Mouse (Mus musculus): ENCODE measurements around the gene Rad23a.
"Not testable (repeated sequence)": the region's sequence is repeated elsewhere in the genome, so short reads cannot be mapped to it uniquely, and the experiment has no call there.

The Rad23a gene

DNA sequence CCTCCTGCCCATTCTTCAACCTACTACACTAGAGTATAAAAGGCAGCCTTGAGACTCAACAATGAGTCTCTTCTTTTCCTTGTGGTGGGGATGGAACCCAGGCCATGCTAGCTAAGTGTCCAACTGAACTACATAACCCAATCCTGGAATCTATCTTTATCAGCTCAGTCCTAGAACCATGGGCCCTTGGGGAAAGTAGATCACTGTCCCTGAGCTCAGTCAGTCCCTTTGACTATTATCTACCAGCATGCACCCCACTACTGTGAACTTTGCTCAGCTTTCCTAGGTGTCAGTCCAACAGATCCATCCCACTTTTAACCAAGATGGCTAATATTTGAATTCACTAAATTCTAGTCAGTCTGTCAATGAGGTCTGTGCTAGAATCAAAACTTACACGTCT is 1.0 kb upstream of the Rad23a start:
- no peak for DNase-seq (ENCODE audit: low read depth, low spot score)

GRCm38 (mm10) chr8:84839875-84840247 is 604 bp downstream of the Rad23a start:
- no peak for DNase-seq (ENCODE audit: low read depth, low spot score)

DNA sequence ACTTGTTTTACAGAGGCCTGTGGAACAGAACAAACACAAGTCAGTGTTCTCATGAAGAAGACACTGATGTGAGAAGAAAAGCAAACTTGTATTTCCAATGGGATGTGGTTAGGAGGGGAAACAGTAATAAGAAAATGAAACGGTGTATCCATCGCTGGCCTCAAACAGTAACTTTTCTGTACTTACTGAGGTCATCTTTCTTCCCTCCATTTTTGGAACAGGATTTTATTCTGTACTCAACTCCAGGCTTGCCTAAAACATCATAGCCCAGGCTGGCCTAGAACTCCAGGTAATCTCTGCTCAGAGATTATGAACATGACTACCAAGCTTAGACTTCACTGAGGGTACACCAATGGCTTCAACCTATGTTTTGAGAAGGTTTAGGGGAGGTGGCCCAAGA is 1.1 kb downstream of the Rad23a start:
- no peak for DNase-seq (ENCODE audit: low read depth, low spot score)

DNA sequence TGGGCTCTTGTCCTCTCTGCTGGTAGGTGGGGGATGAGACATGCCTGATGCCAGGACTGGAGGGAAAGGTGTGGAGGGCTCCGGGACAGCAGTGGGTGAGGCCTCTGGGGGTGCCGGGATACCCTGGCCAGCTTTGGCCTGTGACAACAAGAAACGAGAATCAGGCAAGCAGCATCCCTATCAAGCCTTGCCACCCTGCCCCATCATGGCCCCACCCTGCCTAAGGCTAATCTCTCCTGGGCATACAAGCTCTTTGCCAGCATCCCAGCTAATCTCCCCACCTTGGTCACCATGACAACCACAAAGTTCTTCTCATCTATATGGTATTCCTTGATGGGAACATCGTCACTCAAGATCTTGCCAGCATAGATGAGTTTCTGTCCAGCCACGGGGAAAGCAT is 2.0 kb downstream of the Rad23a start:
- no peak for DNase-seq (ENCODE audit: low read depth, low spot score)

GRCm38 (mm10) chr8:84837912-84838470 is 2.5 kb downstream of the Rad23a start:
- no peak for DNase-seq (ENCODE audit: low read depth, low spot score)

DNA sequence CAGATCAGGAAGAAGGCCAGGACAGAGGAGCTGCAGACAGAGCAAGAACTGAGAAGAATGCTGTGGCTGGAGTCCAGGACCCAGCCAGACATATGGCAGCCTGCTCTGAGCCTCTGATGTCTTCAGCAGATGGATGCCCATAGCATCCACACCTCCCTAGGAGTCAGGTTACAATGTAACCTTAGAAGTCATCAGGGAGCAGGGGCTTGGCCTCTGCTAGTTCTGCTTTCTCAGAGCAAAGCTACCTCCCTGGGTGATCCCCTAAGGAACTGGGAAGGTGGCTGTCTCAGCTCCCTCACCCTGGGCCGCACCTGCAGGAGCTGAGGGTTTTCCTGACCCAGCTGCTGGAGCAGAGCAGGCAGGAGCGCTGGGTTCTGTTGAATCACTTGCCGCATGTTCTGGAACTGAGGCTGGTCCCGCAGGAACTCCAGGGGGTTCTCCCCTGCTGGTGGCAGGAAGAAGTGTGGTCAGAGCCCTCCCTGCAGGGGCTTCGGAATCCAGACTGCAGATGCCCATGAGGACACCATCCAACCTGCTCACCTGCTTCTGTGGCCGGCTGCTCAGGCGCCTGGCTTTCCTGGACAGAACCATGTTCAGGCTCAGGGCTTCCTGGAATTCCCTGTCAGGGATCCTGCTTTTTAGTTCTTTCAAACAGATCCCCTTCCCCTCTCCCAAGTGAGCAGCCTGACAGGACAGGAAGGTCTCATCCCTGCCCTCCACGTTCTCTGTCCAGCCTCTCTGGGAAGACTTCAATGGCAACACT is 3.1 kb downstream of the Rad23a start:
- DNase-seq (ENCODE audit: low read depth, low spot score) = no peak

DNA sequence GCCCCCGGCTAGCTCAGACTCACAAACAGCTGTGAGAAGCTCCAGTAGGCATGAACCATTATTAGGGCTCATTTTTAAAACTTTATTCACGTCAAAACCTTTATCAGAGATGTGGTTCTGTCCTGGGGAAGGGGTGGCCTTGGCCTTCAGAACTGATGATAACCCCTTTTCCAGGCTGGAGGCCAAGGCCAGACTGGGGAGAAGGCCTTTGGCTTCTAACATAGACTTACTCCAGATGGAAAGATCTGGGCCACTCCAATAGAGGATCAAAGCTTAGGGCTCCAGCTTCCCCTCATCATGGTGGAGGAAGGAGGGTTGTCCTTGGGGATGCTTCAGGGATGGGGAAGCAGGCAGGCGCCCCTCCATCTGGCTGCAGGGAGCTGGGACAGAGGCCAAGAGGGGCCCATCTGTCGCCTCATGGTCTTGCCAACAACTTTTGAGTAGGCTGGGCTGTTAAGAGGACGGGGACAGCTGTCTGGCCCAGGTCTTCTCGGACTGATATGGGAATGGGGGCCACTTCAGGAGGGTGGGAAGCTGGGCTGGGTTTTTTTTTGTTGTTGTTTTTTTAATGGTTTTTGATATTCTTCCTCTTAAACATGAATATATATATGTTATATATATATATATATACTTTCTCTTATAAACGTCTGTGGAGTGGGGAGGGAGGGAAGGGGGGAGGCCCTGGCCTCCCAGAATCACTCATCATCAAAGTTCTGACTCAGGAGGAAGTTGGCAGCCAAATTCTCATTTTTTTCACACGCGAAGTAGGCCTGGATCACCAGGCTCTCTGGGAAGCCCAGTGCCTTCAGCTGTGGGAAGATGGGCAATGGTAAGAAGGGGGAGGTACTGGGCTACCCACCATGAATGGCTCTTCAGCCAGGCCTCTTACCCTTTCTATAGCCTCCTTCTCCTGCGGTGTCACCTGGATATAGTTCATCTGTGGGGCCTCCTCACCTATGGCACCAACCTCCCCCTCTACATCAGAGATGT is 5.3 kb downstream of the Rad23a start:
- DNase-seq (ENCODE audit: low read depth, low spot score) = no peak

- DNase-seq (ENCODE audit: low read depth, low spot score) = no peak
Observed at GRCm38 (mm10) chr8:84834002-84834865, 6.2 kb downstream of the Rad23a start.

GRCm38 (mm10) chr8:84832759-84833742 is 7.4 kb downstream of the Rad23a start:
- DNase-seq (ENCODE audit: low read depth, low spot score) = no peak

DNA sequence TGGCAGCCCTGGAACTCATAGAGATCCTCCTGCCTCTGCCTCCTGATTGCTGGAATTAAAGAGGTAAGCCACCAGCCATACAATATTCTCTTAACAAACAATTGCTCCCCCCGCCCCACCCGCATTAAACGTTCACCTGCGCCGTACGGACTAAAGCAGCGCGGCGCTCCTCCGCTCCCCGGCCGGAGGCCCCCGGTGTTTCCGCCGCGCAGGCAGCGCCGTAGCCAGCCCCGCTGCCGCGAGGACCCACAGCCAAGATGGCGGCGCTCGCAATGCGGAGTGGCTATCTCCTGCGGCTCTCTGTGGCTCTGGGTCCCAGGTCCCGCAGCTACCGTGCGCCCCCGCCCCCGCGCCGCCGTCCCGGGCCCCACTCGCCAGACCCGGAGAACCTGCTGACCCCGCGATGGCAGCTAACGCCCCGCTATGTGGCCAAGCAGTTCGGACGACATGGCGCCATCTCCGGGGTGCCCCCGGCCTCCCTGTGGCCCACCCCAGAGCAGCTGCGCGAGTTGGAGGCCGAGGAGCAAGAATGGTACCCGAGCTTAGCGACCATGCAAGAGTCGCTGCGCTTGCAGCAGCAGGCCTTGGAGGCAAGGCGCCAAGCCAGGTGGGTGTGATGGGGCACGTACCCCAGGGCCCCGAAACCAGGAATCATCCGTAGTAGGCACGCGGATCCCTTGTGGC is 8.3 kb downstream of the Rad23a start:
- DNase-seq (ENCODE audit: low read depth, low spot score) = peak; percentile 67

DNA sequence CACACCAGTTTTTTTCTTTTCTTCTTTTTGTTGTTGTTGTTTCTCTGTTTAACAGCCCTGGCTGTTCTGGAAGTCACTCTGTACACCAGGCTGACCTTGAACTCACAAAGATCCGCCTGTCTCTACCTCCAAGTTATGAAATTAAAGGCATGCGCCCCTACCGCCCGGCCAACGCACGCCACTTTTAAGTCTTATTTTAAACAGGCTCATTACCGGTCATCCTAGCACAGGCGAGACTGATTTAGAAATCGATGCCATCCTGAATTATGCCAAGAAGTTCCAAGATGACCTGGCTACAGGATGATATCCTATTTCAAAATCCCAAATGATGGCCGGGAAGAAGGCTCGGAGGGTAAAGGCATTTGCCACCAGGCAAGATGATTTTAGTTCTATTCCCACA is 9.0 kb downstream of the Rad23a start, which contains the start of gene Gadd45gip1:
Gene Gadd45gip1, plus strand, starts transcription at position 33 of the 400 bp plus-strand sequence.
- no peak for DNase-seq (ENCODE audit: low read depth, low spot score)

DNA sequence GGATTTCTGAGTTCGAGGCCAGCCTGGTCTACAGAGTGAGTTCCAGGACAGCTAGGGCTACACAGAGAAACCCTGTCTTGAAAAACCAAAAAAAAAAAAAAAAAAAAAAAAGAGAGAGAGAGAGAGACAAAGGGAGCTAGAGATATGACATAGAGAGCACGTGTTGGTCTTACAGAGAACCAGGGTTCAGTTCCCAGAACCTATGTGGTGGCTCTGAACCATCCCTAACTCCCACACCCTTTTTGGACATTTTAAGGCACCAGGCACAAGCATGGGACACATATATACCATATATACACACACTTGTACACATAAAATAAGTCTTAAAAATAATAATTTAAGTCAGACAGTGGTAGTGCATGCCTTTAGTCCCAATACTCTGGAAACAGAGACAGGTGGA is 13.9 kb downstream of the Rad23a start:
- not testable (repeated sequence) for DNase-seq (ENCODE audit: low read depth, low spot score)

- DNase-seq (ENCODE audit: low read depth, low spot score) = no peak
Observed at GRCm38 (mm10) chr8:84825636-84826035, 14.8 kb downstream of the Rad23a start.

GRCm38 (mm10) chr8:84823653-84824052 is 16.8 kb downstream of the Rad23a start:
- peak; percentile 59 for DNase-seq (ENCODE audit: low read depth, low spot score)

DNA sequence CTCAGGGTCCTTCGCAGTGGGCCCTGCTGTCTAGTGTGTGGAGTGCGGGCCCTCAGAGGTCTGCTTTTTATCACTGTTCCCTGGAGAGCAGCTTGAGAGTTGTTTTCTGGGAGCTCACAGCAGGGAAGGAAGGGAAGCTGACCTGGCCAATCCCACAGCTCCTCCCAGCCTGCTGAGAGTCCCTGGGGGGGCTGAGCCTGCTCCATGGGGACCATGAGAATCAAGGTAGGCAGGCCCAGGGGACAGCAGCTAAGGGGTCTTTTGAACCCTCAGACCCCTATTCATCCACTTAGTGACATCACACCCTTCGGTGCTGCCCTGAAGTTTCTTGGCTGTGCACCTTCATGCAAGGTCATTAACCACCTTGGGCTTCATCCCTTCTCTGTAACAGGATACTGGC is 17.7 kb downstream of the Rad23a start, which contains the start of gene Dand5:
Gene Dand5, minus strand, starts transcription at position 101 of the 400 bp plus-strand sequence.
- no peak for DNase-seq (ENCODE audit: low read depth, low spot score)

DNA sequence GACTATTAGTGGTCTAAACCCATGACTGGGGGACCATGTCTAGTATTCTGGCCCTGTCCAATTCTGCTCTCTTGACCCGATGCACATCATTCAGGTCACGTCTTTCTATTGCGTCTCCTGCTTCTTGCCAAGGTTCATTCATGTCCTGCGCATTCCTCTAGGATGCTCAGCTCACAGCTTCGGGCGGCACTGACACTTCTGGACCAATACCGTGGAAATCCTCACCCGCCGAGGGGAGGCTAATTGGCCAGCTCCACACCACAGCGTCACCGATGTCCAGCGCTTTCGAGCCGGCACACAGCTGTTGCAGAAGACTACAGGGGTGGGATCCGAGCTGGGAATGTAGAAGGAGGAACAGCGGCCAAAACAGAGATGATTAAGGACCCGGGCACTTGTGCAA is 24.3 kb downstream of the Rad23a start:
- no peak for DNase-seq (ENCODE audit: low read depth, low spot score)

DNA sequence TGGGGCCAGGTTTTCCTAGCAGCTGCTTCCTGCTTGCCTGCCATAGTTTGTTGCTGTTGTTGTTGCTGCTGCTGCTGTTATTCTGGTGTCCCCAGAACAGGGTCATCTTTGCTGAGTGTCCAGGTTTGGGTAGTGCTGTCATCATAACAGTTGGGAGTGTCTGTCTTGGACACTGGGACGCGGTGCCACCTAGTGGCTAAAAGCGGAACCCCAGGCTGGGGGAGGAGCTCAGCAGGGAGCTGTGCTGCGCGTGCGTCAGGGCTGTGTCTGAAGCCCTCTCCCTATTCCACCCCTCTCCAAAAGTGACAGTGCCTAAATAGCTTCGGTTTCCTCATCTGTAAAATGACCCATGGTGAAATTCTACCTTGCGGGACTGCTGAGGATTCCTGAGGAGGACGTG is 24.9 kb downstream of the Rad23a start:
- DNase-seq (ENCODE audit: low read depth, low spot score) = peak; percentile 89

- DNase-seq (ENCODE audit: low read depth, low spot score) = peak; percentile 65
Observed at GRCm38 (mm10) chr8:84814555-84815441, 25.7 kb downstream of the Rad23a start.

- DNase-seq (ENCODE audit: low read depth, low spot score) = no peak
Observed at GRCm38 (mm10) chr8:84814240-84814554, 26.3 kb downstream of the Rad23a start.
